Mouse (Mus musculus): ENCODE data around the gene Olfr1076.
"Not testable (repeated sequence)": the region's sequence is repeated elsewhere in the genome, so short reads cannot be mapped to it uniquely, and the experiment has no call there.

Olfr1076 gene

GRCm38 (mm10) chr2:86508161-86508560 is at the start of gene Olfr1076:
Olfr1076 (plus strand) TSS chr2:86508461.
- no peak for DNase-seq

DNA sequence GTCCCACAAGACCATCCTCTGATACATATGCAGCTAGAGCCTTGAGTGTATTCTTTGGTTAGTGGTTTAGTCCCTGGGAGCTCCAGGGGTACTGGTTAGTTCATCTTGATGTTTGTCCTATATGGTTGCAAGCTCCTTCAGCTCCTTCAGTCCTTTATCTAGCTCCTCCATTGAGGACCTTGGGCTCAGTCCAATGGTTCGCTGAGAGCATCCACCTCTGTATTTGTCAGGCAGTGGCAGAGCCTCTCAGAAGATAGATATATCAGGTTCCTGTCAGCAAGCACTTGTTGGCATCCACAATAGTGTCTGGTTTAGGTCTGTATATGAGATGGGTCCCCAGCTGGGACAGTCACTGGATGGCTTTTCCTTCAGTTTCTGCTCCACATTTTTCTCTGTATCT is 47.8 kb upstream of the Olfr1076 start:
- DNase-seq: no peak

- peak; percentile 22 for DNase-seq
These were observed 43.7 kb upstream of the Olfr1076 start for GRCm38 (mm10) chr2:86464442-86465109.

DNA sequence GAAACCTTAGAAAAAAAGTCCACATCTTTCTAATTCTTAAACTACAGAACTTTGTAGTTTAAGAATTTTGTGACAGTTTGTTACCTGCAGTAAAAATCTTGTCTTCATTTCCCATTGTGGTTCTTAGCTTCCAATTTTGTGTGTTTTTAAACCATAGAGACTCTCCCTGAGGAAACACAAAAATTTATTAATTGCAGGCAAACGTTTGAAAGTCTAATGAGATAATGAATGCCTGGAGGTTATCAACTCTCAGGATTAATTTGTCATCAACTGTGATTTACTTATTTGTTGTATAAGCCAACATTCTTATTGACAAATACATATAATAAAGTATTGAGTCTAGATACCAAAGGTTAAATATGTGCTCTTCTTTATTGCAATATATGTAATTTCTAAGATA is 21.0 kb upstream of the Olfr1076 start, which contains the start of gene Olfr228:
Olfr228 (minus strand) TSS at position 101 of the 400 bp plus-strand sequence.
- no peak for DNase-seq

GRCm38 (mm10) chr2:86530991-86531390 is 22.7 kb downstream of the Olfr1076 start:
- DNase-seq: no peak

GRCm38 (mm10) chr2:86542380-86542779 is 34.1 kb downstream of the Olfr1076 start, which contains the start of gene Olfr1079:
Olfr1079 (minus strand) TSS chr2:86542480.
- no peak for DNase-seq

DNA sequence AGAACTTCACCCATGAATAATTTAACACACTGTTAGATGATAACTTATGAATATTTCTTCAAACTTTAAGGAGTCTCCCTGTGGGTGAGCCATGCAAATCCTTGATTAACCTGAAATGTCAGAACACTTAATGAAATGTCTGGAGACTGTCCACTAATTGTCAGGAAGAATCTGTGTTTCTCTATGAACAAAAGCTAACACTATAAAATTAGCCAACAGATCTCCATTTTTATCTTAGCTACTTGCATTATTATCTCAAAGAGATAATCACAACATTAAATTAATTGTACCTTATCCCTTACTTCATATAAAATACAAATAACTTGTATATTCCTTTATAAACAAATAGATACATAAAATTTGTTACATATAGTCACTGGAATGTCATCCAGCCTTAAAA is 49.9 kb downstream of the Olfr1076 start, which contains the start of gene Olfr1080:
Olfr1080 (minus strand) TSS at position 101 of the 400 bp plus-strand sequence.
- not testable (repeated sequence) for DNase-seq
